Mouse (Mus musculus) MEL (cell line): ENCODE measurements around the gene Pik3ip1. TPM values are rescaled to one million over a fixed set of nuclear protein-coding genes. Genes with fewer than 3 reads are reported as not detected.

Source experiments
- polyA plus RNA-seq, 2 experiments: library from polyadenylated mRNA; stranded (reverse) in 1 of 2; unstranded in 1 of 2; fragments of >175 nt in 1 of 2; fragments of >200 nt in 1 of 2; gene quantifications; 2 replicates each; pipeline versions ENCODE4 v1.2.1 to v1.2.4; 2012; ENCODE audit warnings: low replicate concordance in 2 of 2, low read depth in 1 of 2; ENCODE audit not compliant: insufficient read length in 2 of 2, insufficient read depth in 1 of 2, missing spikeins in 1 of 2
- total RNA-seq: library from RNA; depleted of rRNA; stranded (reverse); fragments of 300-350 nt; gene quantifications from 2 replicates; pipeline ENCODE4 v1.2.3, GENCODE M21; 2012; rRNA removed

Pik3ip1 gene
- total and polyA plus RNA-seq, 3 experiments = 1.7 to 2.7 TPM; not detected in 1

Other genes starting within 250 kb of the Pik3ip1 start
- gene Sfi1, start 136.9 kb upstream of the Pik3ip1 start, total RNA-seq = 49.8 and 50.8 TPM in 2 replicates
- 100 to 1,000 TPM in 1 of 2 experiments, 10 to 100 TPM in 1; 83.6 to 180 TPM for gene Sfi1, start 136.9 kb upstream of the Pik3ip1 start, polyA plus RNA-seq
- gene Eif4enif1, start 128.0 kb upstream of the Pik3ip1 start, total RNA-seq = 42.8 and 59.6 TPM in 2 replicates
- 100 to 1,000 TPM; 103 to 235 TPM for gene Eif4enif1, start 128.0 kb upstream of the Pik3ip1 start, polyA plus RNA-seq
- gene Drg1, start 64.0 kb upstream of the Pik3ip1 start, total RNA-seq = 204 and 212 TPM in 2 replicates
- 1,000 to 10,000 TPM in 1 of 2 experiments, 100 to 1,000 TPM in 1; 161 to 1,664 TPM for gene Drg1, start 64.0 kb upstream of the Pik3ip1 start, polyA plus RNA-seq
- 52.0 and 63.1 TPM in 2 replicates for gene Patz1, start 41.5 kb upstream of the Pik3ip1 start, total RNA-seq
- gene Patz1, start 41.5 kb upstream of the Pik3ip1 start, polyA plus RNA-seq = 10 to 100 TPM in 1 of 2 experiments, not detected in 1; 63.5 TPM
- gene Limk2, start 78.8 kb downstream of the Pik3ip1 start, total RNA-seq = 19.6 and 21.9 TPM in 2 replicates
- gene Limk2, start 78.8 kb downstream of the Pik3ip1 start, polyA plus RNA-seq = 10 to 100 TPM in 1 of 2 experiments, not detected in 1; 29.1 TPM
- gene Rnf185, start 122.0 kb downstream of the Pik3ip1 start, total RNA-seq = 9.5 and 9.9 TPM in 2 replicates
- gene Rnf185, start 122.0 kb downstream of the Pik3ip1 start, polyA plus RNA-seq = 10 to 100 TPM in 1 of 2 experiments, not detected in 1; 13.8 TPM
- gene Pla2g3, start 157.9 kb downstream of the Pik3ip1 start, total RNA-seq = 0.15 and 0.29 TPM in 2 replicates
- gene Pla2g3, start 157.9 kb downstream of the Pik3ip1 start, polyA plus RNA-seq = under 1 TPM in 1 of 2 experiments, not detected in 1; 0.39 TPM
- 0.23 TPM in 2 replicates for gene Inpp5j, start 174.4 kb downstream of the Pik3ip1 start, total RNA-seq
- gene Inpp5j, start 174.4 kb downstream of the Pik3ip1 start, polyA plus RNA-seq = 1 to 10 TPM in 1 of 2 experiments, not detected in 1; 2.9 TPM
- 28.7 and 29.5 TPM in 2 replicates for gene Selenom, start 184.3 kb downstream of the Pik3ip1 start, total RNA-seq
- 10 to 100 TPM in 1 of 2 experiments, not detected in 1; 35.4 TPM for gene Selenom, start 184.3 kb downstream of the Pik3ip1 start, polyA plus RNA-seq
- gene Smtn, start 210.2 kb downstream of the Pik3ip1 start, total RNA-seq = 203 and 204 TPM in 2 replicates
- gene Smtn, start 210.2 kb downstream of the Pik3ip1 start, polyA plus RNA-seq = 100 to 1,000 TPM in 1 of 2 experiments, not detected in 1; 370 TPM